Mouse (Mus musculus) Patski (cell line): ENCODE data around the gene Ano6. TPM values are rescaled to one million over a fixed set of nuclear protein-coding genes. Genes with fewer than 3 reads are reported as not detected.

Experiments
- ATAC-seq: fragments of 100-300 bp; one replicate; pipeline ENCODE4 v1.8.0; 2021
- CTCF ChIA-PET: fragments of 350-600 bp; sonication (Branson Sonifier 250); formaldehyde crosslinking; loops from one replicate; lab custom pipeline; 2022; ENCODE audit warnings: inconsistent platforms; lab: Charles Lee
- POLR2A ChIA-PET: fragments of 350-600 bp; sonication (Branson Sonifier 250); formaldehyde crosslinking; loops from one replicate; lab custom pipeline; 2022; ENCODE audit warnings: antibody characterized with exemption, inconsistent platforms; lab: Charles Lee
- DNase-seq: peaks from one replicate; pipeline ENCODE4 v3.0.0-alpha.2; 2011; ENCODE audit warnings: low read depth, low spot score
- H3K27me3 ChIP-seq: fragments of 371-371 bp; one replicate; pipeline ENCODE4 v1.5.1; 2021
- CTCF ChIP-seq: fragments of 100-300 bp; IDR thresholded peaks from one replicate; pipeline ENCODE4 v1.5.1; 2021
- in situ Hi-C: fragments of 300-500 bp; cut with MboI; formaldehyde crosslinking; loops from 3 replicates; pipeline ENCODE4 v1.11.1; 2018; ENCODE audit warnings: low pct_unique_long_range_greater_than_20kb, mixed read lengths
- polyA plus RNA-seq: library from polyadenylated mRNA; unstranded; gene quantifications from one replicate; pipeline ENCODE4 v1.2.3, GENCODE M21; 2021

Ano6 gene
- polyA plus RNA-seq, 1 experiment from 2014 or later = 184 TPM

- no peak for TF ChIP-seq CTCF
- CTCF ChIA-PET = no interaction called here
- POLR2A ChIA-PET = no interaction called here
Measured at GRCm38 (mm10) chr15:95902396-95902795, 111.8 kb downstream of the Ano6 start.

GRCm38 (mm10) chr15:95904247-95904646 lies 113.6 kb downstream of the Ano6 start:
- DNase-seq = no peak

More at GRCm38 (mm10) chr15:95902396-95902795, 111.8 kb downstream of the Ano6 start:
- in situ Hi-C loops = no loop called here
- ATAC-seq (no peak), DNase-seq (no peak)
- no peaks in the 10 kb centered on the region for H3K27me3 ChIP-seq

GRCm38 (mm10) chr15:95906017-95906749 lies 115.5 kb downstream of the Ano6 start:
- in situ Hi-C loops = no loop called here
- ChIA-PET CTCF (no interaction called here), POLR2A (no interaction called here)
- no peak for ATAC-seq
- H3K27me3 ChIP-seq = no peaks in the 10 kb centered on the region
- DNase-seq = no peak
- no peak for TF ChIP-seq CTCF

More at GRCm38 (mm10) chr15:95904247-95904646, 113.6 kb downstream of the Ano6 start:
- TF ChIP-seq CTCF = no peak
- H3K27me3 ChIP-seq = no peaks in the 10 kb centered on the region
- no peak for ATAC-seq
- in situ Hi-C loops = no loop called here
- ChIA-PET CTCF (no interaction called here), POLR2A (no interaction called here)

GRCm38 (mm10) chr15:95906891-95907290 lies 116.2 kb downstream of the Ano6 start:
- TF ChIP-seq CTCF = no peak
- no peak for DNase-seq
- in situ Hi-C loops = no loop called here
- ChIA-PET CTCF (no interaction called here), POLR2A (no interaction called here)
- H3K27me3 ChIP-seq = no peaks in the 10 kb centered on the region
- no peak for ATAC-seq

- H3K27me3 ChIP-seq = no peaks in the 10 kb centered on the region
- in situ Hi-C loops = no loop called here
- ChIA-PET POLR2A (no interaction called here), CTCF (no interaction called here)
- no peak for DNase-seq
- TF ChIP-seq CTCF = no peak
- ATAC-seq = no peak
Measured at GRCm38 (mm10) chr15:95907337-95907736, 116.7 kb downstream of the Ano6 start.

- ChIA-PET CTCF (no interaction called here), POLR2A (no interaction called here)
- in situ Hi-C loops = no loop called here
- no peak for DNase-seq
- no peaks in the 10 kb centered on the region for H3K27me3 ChIP-seq
- no peak for ATAC-seq
- no peak for TF ChIP-seq CTCF
Measured at GRCm38 (mm10) chr15:95907909-95908308, 117.3 kb downstream of the Ano6 start.

GRCm38 (mm10) chr15:95910099-95910780 lies 119.6 kb downstream of the Ano6 start:
- ChIA-PET CTCF (interaction anchor here (1.4 kb wide), 1 partner anchor 14 kb away, joined by 4 read pairs; no protein-coding TSS in a partner anchor), POLR2A (no interaction called here)
- H3K27me3 ChIP-seq = no peaks in the 10 kb centered on the region
- TF ChIP-seq CTCF = no peak
- ATAC-seq (no peak), DNase-seq (no peak)
- in situ Hi-C loops = no loop called here

GRCm38 (mm10) chr15:95914963-95915362 lies 124.3 kb downstream of the Ano6 start:
- POLR2A ChIA-PET = no interaction called here
- no peaks in the 10 kb centered on the region for H3K27me3 ChIP-seq
- DNase-seq (no peak), ATAC-seq (no peak)
- in situ Hi-C loops = no loop called here
- CTCF ChIA-PET = no interaction called here
- no peak for TF ChIP-seq CTCF

- POLR2A ChIA-PET = no interaction called here
- no peaks in the 10 kb centered on the region for H3K27me3 ChIP-seq
- TF ChIP-seq CTCF = no peak
- CTCF ChIA-PET = no interaction called here
- DNase-seq (no peak), ATAC-seq (no peak)
- in situ Hi-C loops = no loop called here
Measured at GRCm38 (mm10) chr15:95915477-95915876, 124.8 kb downstream of the Ano6 start.

GRCm38 (mm10) chr15:95917330-95917729 lies 126.7 kb downstream of the Ano6 start:
- ATAC-seq (no peak), DNase-seq (no peak)
- in situ Hi-C loops = no loop called here
- TF ChIP-seq CTCF = no peak
- H3K27me3 ChIP-seq = no peaks in the 10 kb centered on the region
- ChIA-PET POLR2A (no interaction called here), CTCF (no interaction called here)

GRCm38 (mm10) chr15:95920047-95920446 lies 129.4 kb downstream of the Ano6 start:
- in situ Hi-C loops = no loop called here
- CTCF ChIA-PET = no interaction called here
- no peak for TF ChIP-seq CTCF
- POLR2A ChIA-PET = no interaction called here
- DNase-seq (no peak), ATAC-seq (no peak)
- no peaks in the 10 kb centered on the region for H3K27me3 ChIP-seq
